Mouse (Mus musculus): ENCODE measurements around the gene Ms4a10. TPM values are rescaled to one million over a fixed set of nuclear protein-coding genes. Genes with fewer than 3 reads are reported as not detected.

Gene Ms4a10
- polyA plus RNA-seq, 1 experiment from 2014 or later, result not detected

DNA sequence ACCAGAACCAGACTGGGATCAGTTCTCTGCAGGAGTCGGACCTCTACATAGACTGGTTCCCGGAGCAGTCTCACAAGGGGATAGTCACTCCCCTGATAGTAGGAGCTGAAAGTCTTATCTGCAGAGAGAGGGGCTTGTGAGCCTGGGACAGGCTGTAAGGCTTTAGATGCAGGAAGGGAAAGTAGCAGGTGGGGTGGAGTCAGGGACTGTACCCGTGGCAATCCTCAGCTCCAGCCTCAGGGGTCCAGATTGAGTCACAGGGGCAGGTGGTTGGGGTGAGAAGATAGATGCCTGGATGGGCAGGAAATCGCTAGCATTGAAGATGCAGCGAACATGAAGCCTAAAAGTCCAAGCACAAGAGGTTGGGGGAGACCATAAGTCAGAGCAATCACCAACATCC lies 58.0 kb downstream of the Ms4a10 start:
- Histone ChIP-seq H3K4me3 (ENCODE audit: low read depth, low read length) (no peak overlapping the region), H3K36me3 (ENCODE audit: control insufficient read depth, insufficient read depth, low read length) (no peaks in the 10 kb centered on the region), H3K9me3 (ENCODE audit: control insufficient read depth, low read length) (no peaks in the 10 kb centered on the region), H3K27me3 (ENCODE audit: control insufficient read depth, insufficient read depth, low read length) (no peaks in the 10 kb centered on the region), H3K4me2 (ENCODE audit: low read depth, low read length) (no peak overlapping the region), H3K4me1 (ENCODE audit: control insufficient read depth, insufficient read depth, low read length) (no peaks in the 10 kb centered on the region), H3K9ac (replicated peaks; ENCODE audit: low read depth, low read length) (no peak overlapping the region), H3K27ac (ENCODE audit: low read depth, low read length) (no peak overlapping the region)
- WGBS, result 73% methylated on average over 5 of the region's 5 CpGs
- ATAC-seq (ENCODE audit: low read depth), result no peak

DNA sequence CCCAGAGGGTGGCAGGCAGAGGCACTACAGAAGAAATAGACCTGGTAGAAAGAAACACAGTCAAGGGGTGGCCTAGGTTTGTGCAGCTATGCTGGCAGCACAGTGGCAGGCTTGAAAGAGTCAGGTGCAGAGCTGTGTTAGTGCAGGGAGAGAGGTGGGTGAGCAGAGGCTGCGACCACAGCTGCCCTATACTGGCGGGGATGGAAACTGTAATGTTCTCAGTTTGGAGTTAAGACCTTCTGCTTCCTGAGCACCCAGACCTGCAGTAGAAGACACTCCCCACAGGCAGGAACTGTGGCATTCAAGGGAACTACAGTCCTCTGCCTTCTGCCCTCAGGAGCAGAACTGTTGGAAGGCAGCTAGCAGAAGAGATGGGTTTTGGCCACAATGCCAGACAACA lies 59.6 kb downstream of the Ms4a10 start:
- Histone ChIP-seq H3K27ac (ENCODE audit: low read depth, low read length) (no peak overlapping the region), H3K27me3 (ENCODE audit: control insufficient read depth, insufficient read depth, low read length) (no peaks in the 10 kb centered on the region), H3K9ac (replicated peaks; ENCODE audit: low read depth, low read length) (no peak overlapping the region), H3K4me2 (ENCODE audit: low read depth, low read length) (no peak overlapping the region), H3K4me3 (ENCODE audit: low read depth, low read length) (no peak overlapping the region), H3K36me3 (ENCODE audit: control insufficient read depth, insufficient read depth, low read length) (no peaks in the 10 kb centered on the region), H3K4me1 (ENCODE audit: control insufficient read depth, insufficient read depth, low read length) (no peaks in the 10 kb centered on the region), H3K9me3 (ENCODE audit: control insufficient read depth, low read length) (no peaks in the 10 kb centered on the region)
- WGBS, result 77% methylated on average over 2 of the region's 2 CpGs
- no peak for ATAC-seq (ENCODE audit: low read depth)

DNA sequence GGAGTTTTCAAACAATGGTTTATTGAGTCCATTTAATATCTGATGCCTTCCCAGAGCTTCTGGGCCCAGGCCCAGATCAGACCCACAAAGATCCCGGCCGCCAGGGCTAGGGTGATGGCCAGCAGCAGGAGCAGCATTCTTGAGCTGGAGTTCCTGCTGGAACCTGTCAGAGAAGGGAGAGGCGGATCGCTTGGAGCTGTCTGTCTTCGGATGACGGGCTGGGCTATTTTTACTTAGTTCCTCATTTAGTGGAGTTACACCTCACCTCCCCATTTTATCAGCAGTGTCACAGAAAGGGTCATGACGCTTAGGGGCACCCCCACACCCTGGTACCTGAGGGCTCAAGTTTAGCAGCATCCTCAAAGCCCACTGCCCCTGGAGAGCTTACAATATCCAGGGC lies 60.2 kb downstream of the Ms4a10 start:
- Histone ChIP-seq H3K27ac (ENCODE audit: low read depth, low read length) (no peak overlapping the region), H3K4me3 (ENCODE audit: low read depth, low read length) (no peak overlapping the region), H3K36me3 (ENCODE audit: control insufficient read depth, insufficient read depth, low read length) (no peaks in the 10 kb centered on the region), H3K9ac (replicated peaks; ENCODE audit: low read depth, low read length) (no peak overlapping the region), H3K4me1 (ENCODE audit: control insufficient read depth, insufficient read depth, low read length) (no peaks in the 10 kb centered on the region), H3K4me2 (ENCODE audit: low read depth, low read length) (no peak overlapping the region), H3K9me3 (ENCODE audit: control insufficient read depth, low read length) (no peaks in the 10 kb centered on the region), H3K27me3 (ENCODE audit: control insufficient read depth, insufficient read depth, low read length) (no peaks in the 10 kb centered on the region)
- ATAC-seq (ENCODE audit: low read depth), result no peak
- WGBS, result 82% methylated on average over 7 of the region's 7 CpGs

Other genes starting within 250 kb of the Ms4a10 start
- gene Cd5, start 235.7 kb downstream of the Ms4a10 start, polyA plus RNA-seq (2014; fragmentation: Nextera tagmentation; extraction: Ambion mirVana), result 0.44 TPM in 1 of 2 replicates, not detected in the other
- not detected in 2 replicates for gene Cd6, start 144.6 kb downstream of the Ms4a10 start, polyA plus RNA-seq (2014; fragmentation: Nextera tagmentation; extraction: Ambion mirVana)
- gene Slc15a3, start 134.9 kb downstream of the Ms4a10 start, polyA plus RNA-seq (2014; fragmentation: Nextera tagmentation; extraction: Ambion mirVana), result 0.36 and 0.52 TPM in 2 replicates
- gene Tmem132a, start 104.7 kb downstream of the Ms4a10 start, polyA plus RNA-seq (2014; fragmentation: Nextera tagmentation; extraction: Ambion mirVana), result 132 and 146 TPM in 2 replicates
- 36.3 and 39.1 TPM in 2 replicates for gene Tmem109, start 92.7 kb downstream of the Ms4a10 start, polyA plus RNA-seq (2014; fragmentation: Nextera tagmentation; extraction: Ambion mirVana)
- gene Prpf19, start 79.4 kb downstream of the Ms4a10 start, polyA plus RNA-seq (2014; fragmentation: Nextera tagmentation; extraction: Ambion mirVana), result 37.6 and 48.8 TPM in 2 replicates
- not detected in 2 replicates for gene Zp1, start 54.0 kb downstream of the Ms4a10 start, polyA plus RNA-seq (2014; fragmentation: Nextera tagmentation; extraction: Ambion mirVana)
- gene Ptgdr2, start 37.5 kb downstream of the Ms4a10 start, polyA plus RNA-seq (2014; fragmentation: Nextera tagmentation; extraction: Ambion mirVana), result 0.10 and 0.11 TPM in 2 replicates
- 9.8 and 11.6 TPM in 2 replicates for gene Ccdc86, start 25.4 kb downstream of the Ms4a10 start, polyA plus RNA-seq (2014; fragmentation: Nextera tagmentation; extraction: Ambion mirVana)
- not detected in 2 replicates for gene Ms4a15, start 18.6 kb upstream of the Ms4a10 start, polyA plus RNA-seq (2014; fragmentation: Nextera tagmentation; extraction: Ambion mirVana)
- not detected in 2 replicates for gene Ms4a18, start 43.4 kb upstream of the Ms4a10 start, polyA plus RNA-seq (2014; fragmentation: Nextera tagmentation; extraction: Ambion mirVana)
- gene Ms4a8a, start 106.4 kb upstream of the Ms4a10 start, polyA plus RNA-seq (2014; fragmentation: Nextera tagmentation; extraction: Ambion mirVana), result not detected in 2 replicates
- gene 1700017D01Rik, start 156.2 kb upstream of the Ms4a10 start, polyA plus RNA-seq (2014; fragmentation: Nextera tagmentation; extraction: Ambion mirVana), result not detected in 2 replicates
- gene 1700025F22Rik, start 190.7 kb upstream of the Ms4a10 start, polyA plus RNA-seq (2014; fragmentation: Nextera tagmentation; extraction: Ambion mirVana), result not detected in 2 replicates
- gene Ms4a13, start 222.1 kb upstream of the Ms4a10 start, polyA plus RNA-seq (2014; fragmentation: Nextera tagmentation; extraction: Ambion mirVana), result not detected in 2 replicates

All from neural tube, embryonic 14.5 days (tissue).